In the genomic region with DNA sequence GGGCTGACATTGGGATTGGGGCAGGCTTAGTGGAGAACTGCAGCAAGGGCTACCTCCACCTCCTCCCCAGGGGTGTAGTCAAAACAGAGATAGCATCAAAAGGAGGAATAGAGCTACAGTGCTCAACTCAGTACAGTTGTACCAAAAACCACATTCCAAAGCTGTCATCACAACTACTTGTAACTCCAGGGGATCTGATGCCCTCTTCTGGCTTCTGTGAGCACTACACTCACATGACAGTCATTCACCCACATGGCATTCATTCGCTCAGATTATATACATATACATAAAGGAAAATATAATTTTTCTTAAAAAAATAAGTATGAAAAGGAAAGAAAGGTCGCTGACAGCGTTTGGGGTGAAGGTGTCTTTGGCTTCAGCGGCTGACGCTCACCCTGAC, we compare ENCODE assay signal across 8 mouse cellular contexts. TPM values are rescaled to one million over a fixed set of nuclear protein-coding genes. Genes with fewer than 3 reads are reported as not detected.
DNase-seq lines count a peak whose midpoint lies in the region; ATAC-seq lines count a peak whose summit lies in the region.

No protein-coding gene starts in this region.

- no peak for ATAC-seq in midbrain, embryonic 11.5 days (ENCODE audit: low FRiP score)
- ATAC-seq in hindbrain, embryonic 13.5 days (ENCODE audit: low FRiP score) = no peak; the same call in 1 of the 2 replicates
- ATAC-seq in inflammation-experienced regulatory T-cells, adult 6 months = no peak

- H3K4me2 ChIP-seq in midbrain, embryonic 11.5 days = no peak overlapping the region
- peak overlapping the region; percentile 33; the same call in 1 of the 2 replicates for H3K4me2 ChIP-seq in hindbrain, embryonic 13.5 days

- no peaks in the 10 kb centered on the region for H3K27me3 ChIP-seq in midbrain, embryonic 11.5 days (ENCODE audit: control insufficient read depth, insufficient read depth, low read length)
- no peaks in the 10 kb centered on the region for H3K27me3 ChIP-seq in midbrain, embryonic 10.5 days (ENCODE audit: low read depth, poor library complexity, severe bottlenecking)
- H3K27me3 ChIP-seq in hindbrain, embryonic 13.5 days = no peaks in the 10 kb centered on the region

- no peaks in the 10 kb centered on the region for H3K4me1 ChIP-seq in midbrain, embryonic 11.5 days (ENCODE audit: control insufficient read depth, insufficient read depth, low read length)
- peaks cover 8% of the 10 kb centered on the region; the same call in 1 of the 2 replicates for H3K4me1 ChIP-seq in midbrain, embryonic 10.5 days
- peaks cover 39% of the 10 kb centered on the region for H3K4me1 ChIP-seq in hindbrain, embryonic 13.5 days (replicated peaks)

- peak overlapping the region; percentile 20; the same call in 1 of the 2 replicates for H3K27ac ChIP-seq in midbrain, embryonic 11.5 days (ENCODE audit: low read depth, low read length)
- no peak overlapping the region for H3K27ac ChIP-seq in midbrain, embryonic 10.5 days (replicated peaks)
- H3K27ac ChIP-seq in hindbrain, embryonic 13.5 days = peak overlapping the region; percentile 92

- no peaks in the 10 kb centered on the region for H3K36me3 ChIP-seq in midbrain, embryonic 11.5 days (ENCODE audit: control insufficient read depth, insufficient read depth, low read length)
- no peaks in the 10 kb centered on the region for H3K36me3 ChIP-seq in midbrain, embryonic 10.5 days
- no peaks in the 10 kb centered on the region for H3K36me3 ChIP-seq in hindbrain, embryonic 13.5 days

- no peaks in the 10 kb centered on the region for H3K9me3 ChIP-seq in midbrain, embryonic 11.5 days (ENCODE audit: control insufficient read depth, low read length)
- H3K9me3 ChIP-seq in midbrain, embryonic 10.5 days (replicated peaks) = no peaks in the 10 kb centered on the region
- no peaks in the 10 kb centered on the region for H3K9me3 ChIP-seq in hindbrain, embryonic 13.5 days

- WGBS in midbrain, embryonic 11.5 days = 70% methylated on average over 5 of the region's 5 CpGs
- 72% methylated on average over 5 of the region's 5 CpGs for WGBS in midbrain, embryonic 10.5 days
- 58% methylated on average over 5 of the region's 5 CpGs for WGBS in hindbrain, embryonic 13.5 days

- DNase-seq in adrenal gland, adult 2 months = peak; percentile 16
- DNase-seq in adrenal gland, adult 8-10 months = no peak
- no peak for DNase-seq in midbrain, embryonic 11.5 days (ENCODE audit: low spot score, missing footprints)
- no peak for DNase-seq in midbrain, embryonic 10.5 days (ENCODE audit: low spot score)
- DNase-seq in embryo, embryonic 10 days (ENCODE audit: low spot score) = peak; percentile 21
- DNase-seq in lung, postnatal 36 days = peak; percentile 34

- no peak overlapping the region for H3K9ac ChIP-seq in midbrain, embryonic 11.5 days (ENCODE audit: low read length)
- no peak overlapping the region for H3K9ac ChIP-seq in hindbrain, embryonic 13.5 days

- H3K4me3 ChIP-seq in midbrain, embryonic 11.5 days (ENCODE audit: low read depth, low read length) = no peak overlapping the region
- no peak overlapping the region for H3K4me3 ChIP-seq in midbrain, embryonic 10.5 days
- no peak overlapping the region for H3K4me3 ChIP-seq in hindbrain, embryonic 13.5 days

RNA-seq across cellular contexts. Expression of gene Rimkla, which starts 32.1 kb away (rescaled TPM):
- total RNA-seq in adrenal gland, adult 2 months (2021) = under 1 TPM; 0.09 to 0.21 TPM
- 0.11 and 0.28 TPM in 2 replicates for polyA plus RNA-seq in adrenal gland, adult 2 months (2012; rRNA removed)
- total RNA-seq in adrenal gland, adult 8-10 months (2022) = under 1 TPM; 0.29 to 0.59 (median 0.46) TPM
- polyA plus RNA-seq in midbrain, embryonic 11.5 days (2014; fragmentation: Nextera tagmentation; extraction: Ambion mirVana) = 6.7 and 7.4 TPM in 2 replicates
- polyA plus RNA-seq in midbrain, embryonic 10.5 days (2016; fragmentation: Nextera tagmentation; extraction: Ambion mirVana) = 3.8 and 5.0 TPM in 2 replicates
- 19.9 and 21.0 TPM in 2 replicates for polyA plus RNA-seq in hindbrain, embryonic 13.5 days (2015; fragmentation: Nextera tagmentation; extraction: Ambion mirVana)
- polyA plus RNA-seq in inflammation-experienced regulatory T-cells, adult 6 months (2017; shearing (Covaris generic)) = under 1 TPM in 2 of 3 experiments, not detected in 1; 0.14 to 0.51 TPM

RNA-seq across cellular contexts. Expression of gene Zmynd12, which starts 37.7 kb away (rescaled TPM):
- 1 to 10 TPM; 3.0 to 3.3 TPM for total RNA-seq in adrenal gland, adult 2 months (2021)
- 5.5 and 7.9 TPM in 2 replicates for polyA plus RNA-seq in adrenal gland, adult 2 months (2012; rRNA removed)
- total RNA-seq in adrenal gland, adult 8-10 months (2022) = 1 to 10 TPM; 3.7 to 9.4 (median 6.6) TPM
- polyA plus RNA-seq in midbrain, embryonic 11.5 days (2014; fragmentation: Nextera tagmentation; extraction: Ambion mirVana) = 0.41 TPM in 1 of 2 replicates, not detected in the other
- 0.35 TPM in 1 of 2 replicates, not detected in the other for polyA plus RNA-seq in midbrain, embryonic 10.5 days (2016; fragmentation: Nextera tagmentation; extraction: Ambion mirVana)
- polyA plus RNA-seq in hindbrain, embryonic 13.5 days (2015; fragmentation: Nextera tagmentation; extraction: Ambion mirVana) = 0.40 and 0.44 TPM in 2 replicates
- polyA plus RNA-seq in inflammation-experienced regulatory T-cells, adult 6 months (2017; shearing (Covaris generic)) = not detected

RNA-seq across cellular contexts. Expression of gene Ppcs, which starts 38.1 kb away (rescaled TPM):
- 10 to 100 TPM; 28.9 to 55.6 TPM for total RNA-seq in adrenal gland, adult 2 months (2021)
- 60.9 and 75.8 TPM in 2 replicates for polyA plus RNA-seq in adrenal gland, adult 2 months (2012; rRNA removed)
- total RNA-seq in adrenal gland, adult 8-10 months (2022) = 10 to 100 TPM; 47.3 to 58.1 (median 49.5) TPM
- 21.6 and 22.1 TPM in 2 replicates for polyA plus RNA-seq in midbrain, embryonic 11.5 days (2014; fragmentation: Nextera tagmentation; extraction: Ambion mirVana)
- polyA plus RNA-seq in midbrain, embryonic 10.5 days (2016; fragmentation: Nextera tagmentation; extraction: Ambion mirVana) = 24.0 and 27.5 TPM in 2 replicates
- 21.5 and 21.8 TPM in 2 replicates for polyA plus RNA-seq in hindbrain, embryonic 13.5 days (2015; fragmentation: Nextera tagmentation; extraction: Ambion mirVana)
- polyA plus RNA-seq in inflammation-experienced regulatory T-cells, adult 6 months (2017; shearing (Covaris generic)) = 10 to 100 TPM; 58.2 to 69.1 (median 59.0) TPM

RNA-seq across cellular contexts. Expression of gene Ccdc30, which starts 45.0 kb away (rescaled TPM):
- total RNA-seq in adrenal gland, adult 2 months (2021) = 10 to 100 TPM in 1 of 2 experiments, 1 to 10 TPM in 1; 7.2 to 23.9 TPM
- polyA plus RNA-seq in adrenal gland, adult 2 months (2012; rRNA removed) = 2.5 and 3.2 TPM in 2 replicates
- total RNA-seq in adrenal gland, adult 8-10 months (2022) = 10 to 100 TPM; 15.6 to 33.1 (median 20.5) TPM
- polyA plus RNA-seq in midbrain, embryonic 11.5 days (2014; fragmentation: Nextera tagmentation; extraction: Ambion mirVana) = 8.8 and 10.4 TPM in 2 replicates
- polyA plus RNA-seq in midbrain, embryonic 10.5 days (2016; fragmentation: Nextera tagmentation; extraction: Ambion mirVana) = 9.0 and 9.1 TPM in 2 replicates
- polyA plus RNA-seq in hindbrain, embryonic 13.5 days (2015; fragmentation: Nextera tagmentation; extraction: Ambion mirVana) = 18.4 and 20.2 TPM in 2 replicates
- 1 to 10 TPM in 2 of 3 experiments, under 1 TPM in 1; 0.53 to 3.8 (median 3.5) TPM for polyA plus RNA-seq in inflammation-experienced regulatory T-cells, adult 6 months (2017; shearing (Covaris generic))

Comparison
In these comparisons a context has a peak if more than half of its experiments do, and no peak if none do; other contexts are left out.
1. DNase-seq: peak in adrenal gland, adult 2 months (single experiment), embryo, embryonic 10 days (single experiment) and lung, postnatal 36 days (single experiment); none in adrenal gland, adult 8-10 months (single experiment), midbrain, embryonic 11.5 days (single experiment) and midbrain, embryonic 10.5 days (single experiment).